Mouse (Mus musculus) layer of hippocampus, adult 8-10 months (tissue): ENCODE measurements around the gene Enoph1. TPM values are rescaled to one million over a fixed set of nuclear protein-coding genes. Genes with fewer than 3 reads are reported as not detected.

Experiments
- DNase-seq, 2 experiments: peaks; one replicate each; pipeline ENCODE4 v3.0.0; 2022; ENCODE audit warnings: low spot score in 2 of 2
- total RNA-seq, 4 experiments: library from RNA; stranded (reverse); gene quantifications; 2 replicates each; pipeline ENCODE4 v1.2.4; 2022

The Enoph1 gene
- total RNA-seq, 4 experiments from 2014 or later = 51.4 to 56.9 (median 55.1) TPM

- no peak for DNase-seq
These were observed 39.5 kb downstream of the Enoph1 start for GRCm38 (mm10) chr5:100079040-100079930.

- no peak for DNase-seq
These were observed 40.1 kb downstream of the Enoph1 start for GRCm38 (mm10) chr5:100079931-100080275.

GRCm38 (mm10) chr5:100082006-100082405 is 42.2 kb downstream of the Enoph1 start:
- no peak for DNase-seq

- peak in 1 of 2 experiments; percentile 55 for DNase-seq
These were observed 44.3 kb downstream of the Enoph1 start for GRCm38 (mm10) chr5:100083953-100084562.

- no peak for DNase-seq
These were observed 45.3 kb downstream of the Enoph1 start for GRCm38 (mm10) chr5:100085097-100085496.

- DNase-seq = no peak
These were observed 50.9 kb downstream of the Enoph1 start for GRCm38 (mm10) chr5:100090515-100091262.

GRCm38 (mm10) chr5:100091263-100091594 is 51.4 kb downstream of the Enoph1 start:
- DNase-seq = no peak

GRCm38 (mm10) chr5:100091602-100092001 is 51.8 kb downstream of the Enoph1 start:
- no peak for DNase-seq

- DNase-seq = no peak
These were observed 57.2 kb downstream of the Enoph1 start for GRCm38 (mm10) chr5:100096955-100097354.

GRCm38 (mm10) chr5:100097967-100098366 is 58.2 kb downstream of the Enoph1 start:
- DNase-seq = no peak

- DNase-seq = no peak
These were observed 62.6 kb downstream of the Enoph1 start for GRCm38 (mm10) chr5:100102395-100102794.

GRCm38 (mm10) chr5:100108866-100109265 is 69.1 kb downstream of the Enoph1 start:
- peak; percentile 87 to 89 for DNase-seq

GRCm38 (mm10) chr5:100109543-100110282 is 69.9 kb downstream of the Enoph1 start:
- peak; percentile 45 to 53 for DNase-seq

GRCm38 (mm10) chr5:100110581-100110980 is 70.8 kb downstream of the Enoph1 start:
- no peak for DNase-seq

- peak; percentile 32 to 46 for DNase-seq
These were observed 73.6 kb downstream of the Enoph1 start for GRCm38 (mm10) chr5:100113403-100113802.

Other genes with a start within 250 kb of the Enoph1 start
- 1 to 10 TPM in 2 of 4 experiments, under 1 TPM in 1, not detected in 1; 0.52 to 1.5 (median 1.0) TPM for gene Vamp9, start 133.7 kb upstream of the Enoph1 start, total RNA-seq
- gene Hnrnpd, start 61.0 kb upstream of the Enoph1 start, total RNA-seq = 100 to 1,000 TPM; 171 to 222 (median 202) TPM
- gene 4930524J08Rik, start 60.9 kb upstream of the Enoph1 start, total RNA-seq = 1 to 10 TPM; 1.4 to 3.1 (median 1.6) TPM
- gene Hnrnpdl, start 321 bp upstream of the Enoph1 start, total RNA-seq = 100 to 1,000 TPM; 182 to 223 (median 194) TPM
- 10 to 100 TPM; 61.3 to 73.4 (median 69.5) TPM for gene Tmem150c, start 119.8 kb downstream of the Enoph1 start, total RNA-seq